Mouse (Mus musculus): ENCODE results near the gene Gmnn.

DNA sequence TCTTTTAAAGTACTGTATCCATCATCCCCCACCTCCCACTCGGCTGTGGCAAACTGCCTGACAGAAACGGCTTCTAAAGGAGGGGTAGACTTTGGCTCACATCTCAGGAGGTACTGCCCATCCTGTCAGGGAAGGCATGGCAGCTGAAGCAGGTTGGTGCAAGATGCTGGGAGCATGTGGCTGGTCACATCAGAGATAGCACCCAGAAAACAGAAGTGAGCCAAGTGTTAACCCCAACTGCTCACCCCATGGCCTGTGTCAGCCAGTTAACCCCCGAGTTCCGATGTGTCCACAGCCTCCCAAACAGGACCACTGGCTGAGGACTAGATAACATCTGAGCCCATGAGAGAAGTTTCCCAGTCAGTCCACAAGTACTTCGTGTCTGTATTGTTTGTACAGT lies 46.1 kb downstream of the Gmnn start:
- TF ChIP-seq CTCF (IDR thresholded peaks at IDR 0.05; ENCODE audit: low read depth, low read length) (no peak), POLR2A (IDR thresholded peaks at IDR 0.05; ENCODE audit: borderline replicate concordance, low read depth, low read length) (no peak)
